Mouse (Mus musculus) embryonic facial prominence, embryonic 13.5 days (tissue): Measurements from ENCODE around the gene Mrpl35. TPM values are rescaled to one million over a fixed set of nuclear protein-coding genes. Genes with fewer than 3 reads are reported as not detected.

ENCODE experiments used
- ATAC-seq: fragments of 200-750 bp; cut with Nextera tagmentation; 2 replicates; pipeline ENCODE4 v1.8.0; 2017; ENCODE audit warnings: low read depth; ENCODE audit not compliant: insufficient number of reproducible peaks, insufficient read depth, low FRiP score, low TSS enrichment
- H3K27ac ChIP-seq: fragments of 300-500 bp; sonication (generic); 2 replicates; pipeline ENCODE4 v1.5.1; 2015; ENCODE audit warnings: moderate library complexity, mild to moderate bottlenecking, inconsistent platforms
- H3K27me3 ChIP-seq: fragments of 300-500 bp; sonication (generic); 2 replicates; pipeline ENCODE4 v1.6.1; 2015; ENCODE audit warnings: mild to moderate bottlenecking, inconsistent platforms
- H3K36me3 ChIP-seq: fragments of 300-500 bp; sonication (generic); 2 replicates; pipeline ENCODE4 v1.6.1; 2015; ENCODE audit warnings: mild to moderate bottlenecking, inconsistent platforms
- H3K4me1 ChIP-seq: fragments of 300-500 bp; sonication (generic); 2 replicates; pipeline ENCODE4 v1.6.1; 2015; ENCODE audit warnings: inconsistent platforms
- H3K4me2 ChIP-seq: fragments of 300-500 bp; sonication (generic); 2 replicates; pipeline ENCODE4 v1.6.1; 2015; ENCODE audit warnings: moderate library complexity, mild to moderate bottlenecking, inconsistent platforms
- H3K4me3 ChIP-seq: fragments of 300-500 bp; sonication (generic); 2 replicates; pipeline ENCODE4 v1.5.1; 2015; ENCODE audit warnings: mild to moderate bottlenecking, inconsistent platforms
- H3K9ac ChIP-seq: fragments of 300-500 bp; sonication (generic); 2 replicates; pipeline ENCODE4 v1.6.1; 2015; ENCODE audit warnings: mild to moderate bottlenecking, inconsistent platforms
- H3K9me3 ChIP-seq: fragments of 300-500 bp; sonication (generic); 2 replicates; pipeline ENCODE4 v1.6.1; 2016; ENCODE audit warnings: inconsistent platforms
- WGBS: fragments of 180-500 bp; shearing (Covaris S2); methylation state at CpG from one replicate; pipeline ENCODE4 v1.1.7; 2015; ENCODE audit warnings: mixed read lengths; 5-methylcytosine and 5-hydroxymethylcytosine counted together
- polyA plus RNA-seq: library from polyadenylated mRNA; unstranded; fragments of >200 nt; fragmentation: Nextera tagmentation; extraction: Ambion mirVana; gene quantifications from 2 replicates; pipeline ENCODE4 v1.2.1, GENCODE M21; 2015

Mrpl35 gene
- polyA plus RNA-seq, 1 experiment from 2014 or later = 59.3 TPM

- no peak for ATAC-seq
- H3K27me3 ChIP-seq = no peaks in the 10 kb centered on the region
- no peaks in the 10 kb centered on the region for H3K36me3 ChIP-seq
- WGBS = 83% methylated on average over 6 of the region's 6 CpGs
- no peak overlapping the region for H3K9ac ChIP-seq
- no peak overlapping the region for H3K4me3 ChIP-seq
- no peak overlapping the region for H3K4me2 ChIP-seq
- H3K9me3 ChIP-seq = no peaks in the 10 kb centered on the region
- H3K4me1 ChIP-seq = no peaks in the 10 kb centered on the region
- H3K27ac ChIP-seq = no peak overlapping the region
Measured at GRCm38 (mm10) chr6:71791771-71792170, 35.0 kb downstream of the Mrpl35 start.

GRCm38 (mm10) chr6:71788348-71788747, 38.4 kb downstream of the Mrpl35 start:
- 69% methylated on average over 9 of the region's 9 CpGs for WGBS
- no peak for ATAC-seq
- H3K4me1 ChIP-seq = no peaks in the 10 kb centered on the region

GRCm38 (mm10) chr6:71783165-71783564, 43.6 kb downstream of the Mrpl35 start:
- Histone ChIP-seq H3K9me3 (no peaks in the 10 kb centered on the region), H3K4me1 (no peaks in the 10 kb centered on the region), H3K4me2 (no peak overlapping the region), H3K36me3 (no peaks in the 10 kb centered on the region), H3K9ac (no peak overlapping the region), H3K4me3 (no peak overlapping the region), H3K27me3 (no peaks in the 10 kb centered on the region), H3K27ac (no peak overlapping the region)
- WGBS = 84% methylated on average over 5 of the region's 5 CpGs
- no peak for ATAC-seq

More at GRCm38 (mm10) chr6:71788348-71788747, 38.4 kb downstream of the Mrpl35 start:
- no peak overlapping the region for H3K4me2 ChIP-seq
- no peaks in the 10 kb centered on the region for H3K9me3 ChIP-seq
- no peak overlapping the region for H3K4me3 ChIP-seq
- no peaks in the 10 kb centered on the region for H3K36me3 ChIP-seq
- no peak overlapping the region for H3K9ac ChIP-seq
- no peak overlapping the region for H3K27ac ChIP-seq
- no peaks in the 10 kb centered on the region for H3K27me3 ChIP-seq

GRCm38 (mm10) chr6:71780431-71780830, 46.3 kb downstream of the Mrpl35 start:
- ATAC-seq = no peak
- no peaks in the 10 kb centered on the region for H3K4me1 ChIP-seq
- H3K9me3 ChIP-seq = no peaks in the 10 kb centered on the region
- H3K27ac ChIP-seq = no peak overlapping the region
- H3K27me3 ChIP-seq = no peaks in the 10 kb centered on the region
- H3K4me3 ChIP-seq = no peak overlapping the region
- H3K9ac ChIP-seq = no peak overlapping the region
- H3K4me2 ChIP-seq = no peak overlapping the region
- 91% methylated on average over 7 of the region's 7 CpGs for WGBS
- H3K36me3 ChIP-seq = no peaks in the 10 kb centered on the region

GRCm38 (mm10) chr6:71779831-71780230, 46.9 kb downstream of the Mrpl35 start:
- H3K27me3 ChIP-seq = no peaks in the 10 kb centered on the region
- no peaks in the 10 kb centered on the region for H3K36me3 ChIP-seq
- H3K27ac ChIP-seq = no peak overlapping the region
- no peaks in the 10 kb centered on the region for H3K9me3 ChIP-seq
- no peak overlapping the region for H3K4me3 ChIP-seq
- no peak overlapping the region for H3K9ac ChIP-seq
- no peaks in the 10 kb centered on the region for H3K4me1 ChIP-seq
- no peak overlapping the region for H3K4me2 ChIP-seq
- ATAC-seq = no peak
- WGBS = 68% methylated on average over 2 of the region's 2 CpGs

GRCm38 (mm10) chr6:71778016-71778415, 48.8 kb downstream of the Mrpl35 start:
- ATAC-seq = no peak
- Histone ChIP-seq H3K4me3 (no peak overlapping the region), H3K36me3 (no peaks in the 10 kb centered on the region), H3K4me2 (no peak overlapping the region), H3K9me3 (no peaks in the 10 kb centered on the region), H3K27me3 (no peaks in the 10 kb centered on the region), H3K4me1 (no peaks in the 10 kb centered on the region), H3K9ac (no peak overlapping the region), H3K27ac (no peak overlapping the region)
- 85% methylated on average over 5 of the region's 5 CpGs for WGBS

- H3K4me2 ChIP-seq = no peak overlapping the region
- H3K4me1 ChIP-seq = no peaks in the 10 kb centered on the region
- no peak for ATAC-seq
- H3K36me3 ChIP-seq = no peaks in the 10 kb centered on the region
- no peaks in the 10 kb centered on the region for H3K27me3 ChIP-seq
- no peak overlapping the region for H3K9ac ChIP-seq
- no peak overlapping the region for H3K27ac ChIP-seq
- 84% methylated on average over 7 of the region's 7 CpGs for WGBS
- no peak overlapping the region for H3K4me3 ChIP-seq
- H3K9me3 ChIP-seq = 0 out of 2 replicates have a peak, but pooled peaks cover 4% of the 10 kb centered on the region
Measured at GRCm38 (mm10) chr6:71772636-71773208, 54.0 kb downstream of the Mrpl35 start.

- Histone ChIP-seq H3K36me3 (no peaks in the 10 kb centered on the region), H3K4me2 (no peak overlapping the region), H3K4me1 (no peaks in the 10 kb centered on the region), H3K4me3 (no peak overlapping the region), H3K9ac (no peak overlapping the region), H3K27me3 (no peaks in the 10 kb centered on the region), H3K9me3 (0 out of 2 replicates have a peak, but pooled peaks cover 4% of the 10 kb centered on the region), H3K27ac (no peak overlapping the region)
- no peak for ATAC-seq
- WGBS = 82% methylated on average over 6 of the region's 6 CpGs
Measured at GRCm38 (mm10) chr6:71772156-71772555, 54.6 kb downstream of the Mrpl35 start.

GRCm38 (mm10) chr6:71771282-71771681, 55.5 kb downstream of the Mrpl35 start:
- Histone ChIP-seq H3K27me3 (no peaks in the 10 kb centered on the region), H3K4me3 (no peak overlapping the region), H3K9ac (no peak overlapping the region), H3K4me2 (no peak overlapping the region), H3K9me3 (0 out of 2 replicates have a peak, but pooled peaks cover 4% of the 10 kb centered on the region), H3K4me1 (no peaks in the 10 kb centered on the region), H3K36me3 (no peaks in the 10 kb centered on the region), H3K27ac (no peak overlapping the region)
- 89% methylated on average over 4 of the region's 4 CpGs for whole genome bisulfite sequencing
- ATAC-seq = no peak

GRCm38 (mm10) chr6:71770856-71771255, 55.9 kb downstream of the Mrpl35 start:
- Histone ChIP-seq H3K9ac (no peak overlapping the region), H3K27me3 (no peaks in the 10 kb centered on the region), H3K9me3 (0 out of 2 replicates have a peak, but pooled peaks cover 4% of the 10 kb centered on the region), H3K4me2 (no peak overlapping the region), H3K36me3 (no peaks in the 10 kb centered on the region), H3K4me3 (no peak overlapping the region), H3K27ac (no peak overlapping the region), H3K4me1 (no peaks in the 10 kb centered on the region)
- ATAC-seq = no peak
- 94% methylated on average over 4 of the region's 4 CpGs for WGBS

GRCm38 (mm10) chr6:71769901-71770690, 56.7 kb downstream of the Mrpl35 start:
- no peak overlapping the region for H3K27ac ChIP-seq
- 0 out of 2 replicates have a peak, but pooled peaks cover 4% of the 10 kb centered on the region for H3K9me3 ChIP-seq
- H3K4me3 ChIP-seq = no peak overlapping the region
- H3K36me3 ChIP-seq = no peaks in the 10 kb centered on the region
- no peak overlapping the region for H3K4me2 ChIP-seq
- WGBS = 74% methylated on average over 12 of the region's 12 CpGs
- no peaks in the 10 kb centered on the region for H3K4me1 ChIP-seq
- no peak for ATAC-seq
- H3K27me3 ChIP-seq = no peaks in the 10 kb centered on the region
- no peak overlapping the region for H3K9ac ChIP-seq

- Histone ChIP-seq H3K9ac (no peak overlapping the region), H3K4me3 (no peak overlapping the region), H3K27me3 (no peaks in the 10 kb centered on the region), H3K36me3 (no peaks in the 10 kb centered on the region), H3K4me1 (no peaks in the 10 kb centered on the region), H3K9me3 (0 out of 2 replicates have a peak, but pooled peaks cover 4% of the 10 kb centered on the region), H3K27ac (no peak overlapping the region), H3K4me2 (no peak overlapping the region)
- ATAC-seq = no peak
- WGBS = 78% methylated on average over 4 of the region's 4 CpGs
Measured at GRCm38 (mm10) chr6:71767761-71768160, 59.0 kb downstream of the Mrpl35 start.
